Mouse (Mus musculus): ENCODE data around the gene Acap1. TPM values are rescaled to one million over a fixed set of nuclear protein-coding genes. Genes with fewer than 3 reads are reported as not detected.

The Acap1 gene
- 190 TPM for polyA plus RNA-seq (2015; fragmentation: Illumina TruSeq; extraction: RNeasy Lipid Tissue Mini Kit (QIAGEN cat#74804); ENCODE audit: insufficient read depth, low replicate concordance)

GRCm38 (mm10) chr11:69895291-69895690 is at the start of gene Acap1:
Gene Acap1 (minus strand): TSS chr11:69895539.

GRCm38 (mm10) chr11:69935137-69935879 is 40.0 kb upstream of the Acap1 start, which contains the start of gene Ybx2:
Gene Ybx2 (plus strand): TSS chr11:69935796.

GRCm38 (mm10) chr11:69921114-69922011 is 26.0 kb upstream of the Acap1 start, which contains the start of gene Eif5a:
Gene Eif5a (minus strand): TSS chr11:69921958.

GRCm38 (mm10) chr11:69913554-69914371 is 18.4 kb upstream of the Acap1 start, which contains the start of gene Gps2:
Gene Gps2 (plus strand): TSS chr11:69913888.

GRCm38 (mm10) chr11:69900471-69901405 is 5.4 kb upstream of the Acap1 start, which contains the start of the genes 2810408A11Rik and Neurl4:
Gene 2810408A11Rik (minus strand): TSS chr11:69900987.
Gene Neurl4 (plus strand): TSS chr11:69901072.

GRCm38 (mm10) chr11:69880853-69881603 is 14.3 kb downstream of the Acap1 start, which contains the start of gene Kctd11:
Gene Kctd11 (minus strand): TSS chr11:69881406.

GRCm38 (mm10) chr11:69877878-69878277 is 17.5 kb downstream of the Acap1 start, which contains the start of gene Tmem95:
Gene Tmem95 (minus strand): TSS chr11:69878018.

GRCm38 (mm10) chr11:69858113-69858998 is 37.0 kb downstream of the Acap1 start, which contains the start of gene Tnk1:
Gene Tnk1 (minus strand): TSS chr11:69858730.

GRCm38 (mm10) chr11:69846198-69846680 is 49.1 kb downstream of the Acap1 start, which contains the start of gene Plscr3:
Gene Plscr3 (plus strand): TSS chr11:69846376.

GRCm38 (mm10) chr11:69837952-69838713 is 57.2 kb downstream of the Acap1 start, which contains the start of gene Tmem256:
Gene Tmem256 (plus strand): TSS chr11:69838514.

GRCm38 (mm10) chr11:69837604-69837951 is 57.8 kb downstream of the Acap1 start, which contains the start of gene Nlgn2:
Gene Nlgn2 (minus strand): TSS chr11:69837784.

Other genes with a start within 250 kb of the Acap1 start
- not detected for gene Sox15, start 240.2 kb downstream of the Acap1 start, polyA plus RNA-seq (2015; fragmentation: Illumina TruSeq; extraction: RNeasy Lipid Tissue Mini Kit (QIAGEN cat#74804); ENCODE audit: insufficient read depth, low replicate concordance)
- 58.3 TPM for gene Mpdu1, start 232.9 kb downstream of the Acap1 start, polyA plus RNA-seq (2015; fragmentation: Illumina TruSeq; extraction: RNeasy Lipid Tissue Mini Kit (QIAGEN cat#74804); ENCODE audit: insufficient read depth, low replicate concordance)
- 75.0 TPM for gene Cd68, start 229.4 kb downstream of the Acap1 start, polyA plus RNA-seq (2015; fragmentation: Illumina TruSeq; extraction: RNeasy Lipid Tissue Mini Kit (QIAGEN cat#74804); ENCODE audit: insufficient read depth, low replicate concordance)
- gene Eif4a1, start 223.1 kb downstream of the Acap1 start, polyA plus RNA-seq (2015; fragmentation: Illumina TruSeq; extraction: RNeasy Lipid Tissue Mini Kit (QIAGEN cat#74804); ENCODE audit: insufficient read depth, low replicate concordance): 820 TPM
- gene Senp3, start 213.5 kb downstream of the Acap1 start, polyA plus RNA-seq (2015; fragmentation: Illumina TruSeq; extraction: RNeasy Lipid Tissue Mini Kit (QIAGEN cat#74804); ENCODE audit: insufficient read depth, low replicate concordance): 194 TPM
- 17.3 TPM for gene Tnfsf13, start 209.8 kb downstream of the Acap1 start, polyA plus RNA-seq (2015; fragmentation: Illumina TruSeq; extraction: RNeasy Lipid Tissue Mini Kit (QIAGEN cat#74804); ENCODE audit: insufficient read depth, low replicate concordance)
- gene Tnfsf12, start 199.7 kb downstream of the Acap1 start, polyA plus RNA-seq (2015; fragmentation: Illumina TruSeq; extraction: RNeasy Lipid Tissue Mini Kit (QIAGEN cat#74804); ENCODE audit: insufficient read depth, low replicate concordance): 12.0 TPM
- gene Tnfsfm13, start 199.4 kb downstream of the Acap1 start, polyA plus RNA-seq (2015; fragmentation: Illumina TruSeq; extraction: RNeasy Lipid Tissue Mini Kit (QIAGEN cat#74804); ENCODE audit: insufficient read depth, low replicate concordance): 7.2 TPM
- 121 TPM for gene Polr2a, start 136.9 kb downstream of the Acap1 start, polyA plus RNA-seq (2015; fragmentation: Illumina TruSeq; extraction: RNeasy Lipid Tissue Mini Kit (QIAGEN cat#74804); ENCODE audit: insufficient read depth, low replicate concordance)
- gene Slc35g3, start 133.6 kb downstream of the Acap1 start, polyA plus RNA-seq (2015; fragmentation: Illumina TruSeq; extraction: RNeasy Lipid Tissue Mini Kit (QIAGEN cat#74804); ENCODE audit: insufficient read depth, low replicate concordance): not detected
- 27.8 TPM for gene Zbtb4, start 129.6 kb downstream of the Acap1 start, polyA plus RNA-seq (2015; fragmentation: Illumina TruSeq; extraction: RNeasy Lipid Tissue Mini Kit (QIAGEN cat#74804); ENCODE audit: insufficient read depth, low replicate concordance)
- gene Chrnb1, start 99.6 kb downstream of the Acap1 start, polyA plus RNA-seq (2015; fragmentation: Illumina TruSeq; extraction: RNeasy Lipid Tissue Mini Kit (QIAGEN cat#74804); ENCODE audit: insufficient read depth, low replicate concordance): 10.8 TPM
- 2.2 TPM for gene Fgf11, start 93.7 kb downstream of the Acap1 start, polyA plus RNA-seq (2015; fragmentation: Illumina TruSeq; extraction: RNeasy Lipid Tissue Mini Kit (QIAGEN cat#74804); ENCODE audit: insufficient read depth, low replicate concordance)
- gene Tmem102, start 89.9 kb downstream of the Acap1 start, polyA plus RNA-seq (2015; fragmentation: Illumina TruSeq; extraction: RNeasy Lipid Tissue Mini Kit (QIAGEN cat#74804); ENCODE audit: insufficient read depth, low replicate concordance): not detected
- not detected for gene Gm39566, start 80.2 kb downstream of the Acap1 start, polyA plus RNA-seq (2015; fragmentation: Illumina TruSeq; extraction: RNeasy Lipid Tissue Mini Kit (QIAGEN cat#74804); ENCODE audit: insufficient read depth, low replicate concordance)
- not detected for gene Spem2, start 77.1 kb downstream of the Acap1 start, polyA plus RNA-seq (2015; fragmentation: Illumina TruSeq; extraction: RNeasy Lipid Tissue Mini Kit (QIAGEN cat#74804); ENCODE audit: insufficient read depth, low replicate concordance)
- not detected for gene Spem1, start 73.4 kb downstream of the Acap1 start, polyA plus RNA-seq (2015; fragmentation: Illumina TruSeq; extraction: RNeasy Lipid Tissue Mini Kit (QIAGEN cat#74804); ENCODE audit: insufficient read depth, low replicate concordance)
- gene Nlgn2, start 57.8 kb downstream of the Acap1 start, polyA plus RNA-seq (2015; fragmentation: Illumina TruSeq; extraction: RNeasy Lipid Tissue Mini Kit (QIAGEN cat#74804); ENCODE audit: insufficient read depth, low replicate concordance): 4.4 TPM
- 87.3 TPM for gene Tmem256, start 57.0 kb downstream of the Acap1 start, polyA plus RNA-seq (2015; fragmentation: Illumina TruSeq; extraction: RNeasy Lipid Tissue Mini Kit (QIAGEN cat#74804); ENCODE audit: insufficient read depth, low replicate concordance)
- 11.9 TPM for gene Plscr3, start 49.2 kb downstream of the Acap1 start, polyA plus RNA-seq (2015; fragmentation: Illumina TruSeq; extraction: RNeasy Lipid Tissue Mini Kit (QIAGEN cat#74804); ENCODE audit: insufficient read depth, low replicate concordance)
- 0.26 TPM for gene Tnk1, start 36.8 kb downstream of the Acap1 start, polyA plus RNA-seq (2015; fragmentation: Illumina TruSeq; extraction: RNeasy Lipid Tissue Mini Kit (QIAGEN cat#74804); ENCODE audit: insufficient read depth, low replicate concordance)
- gene Tmem95, start 17.5 kb downstream of the Acap1 start, polyA plus RNA-seq (2015; fragmentation: Illumina TruSeq; extraction: RNeasy Lipid Tissue Mini Kit (QIAGEN cat#74804); ENCODE audit: insufficient read depth, low replicate concordance): not detected
- 4.5 TPM for gene Kctd11, start 14.1 kb downstream of the Acap1 start, polyA plus RNA-seq (2015; fragmentation: Illumina TruSeq; extraction: RNeasy Lipid Tissue Mini Kit (QIAGEN cat#74804); ENCODE audit: insufficient read depth, low replicate concordance)
- 3.1 TPM for gene 2810408A11Rik, start 5.4 kb upstream of the Acap1 start, polyA plus RNA-seq (2015; fragmentation: Illumina TruSeq; extraction: RNeasy Lipid Tissue Mini Kit (QIAGEN cat#74804); ENCODE audit: insufficient read depth, low replicate concordance)
- gene Neurl4, start 5.5 kb upstream of the Acap1 start, polyA plus RNA-seq (2015; fragmentation: Illumina TruSeq; extraction: RNeasy Lipid Tissue Mini Kit (QIAGEN cat#74804); ENCODE audit: insufficient read depth, low replicate concordance): 19.6 TPM
- 80.2 TPM for gene Gps2, start 18.3 kb upstream of the Acap1 start, polyA plus RNA-seq (2015; fragmentation: Illumina TruSeq; extraction: RNeasy Lipid Tissue Mini Kit (QIAGEN cat#74804); ENCODE audit: insufficient read depth, low replicate concordance)
- 389 TPM for gene Eif5a, start 26.4 kb upstream of the Acap1 start, polyA plus RNA-seq (2015; fragmentation: Illumina TruSeq; extraction: RNeasy Lipid Tissue Mini Kit (QIAGEN cat#74804); ENCODE audit: insufficient read depth, low replicate concordance)
- gene Ybx2, start 40.3 kb upstream of the Acap1 start, polyA plus RNA-seq (2015; fragmentation: Illumina TruSeq; extraction: RNeasy Lipid Tissue Mini Kit (QIAGEN cat#74804); ENCODE audit: insufficient read depth, low replicate concordance): 0.41 TPM
- gene Slc2a4, start 52.6 kb upstream of the Acap1 start, polyA plus RNA-seq (2015; fragmentation: Illumina TruSeq; extraction: RNeasy Lipid Tissue Mini Kit (QIAGEN cat#74804); ENCODE audit: insufficient read depth, low replicate concordance): 1.2 TPM
- gene Cldn7, start 69.2 kb upstream of the Acap1 start, polyA plus RNA-seq (2015; fragmentation: Illumina TruSeq; extraction: RNeasy Lipid Tissue Mini Kit (QIAGEN cat#74804); ENCODE audit: insufficient read depth, low replicate concordance): 0.72 TPM
- 106 TPM for gene Ctdnep1, start 85.6 kb upstream of the Acap1 start, polyA plus RNA-seq (2015; fragmentation: Illumina TruSeq; extraction: RNeasy Lipid Tissue Mini Kit (QIAGEN cat#74804); ENCODE audit: insufficient read depth, low replicate concordance)
- gene Elp5, start 87.0 kb upstream of the Acap1 start, polyA plus RNA-seq (2015; fragmentation: Illumina TruSeq; extraction: RNeasy Lipid Tissue Mini Kit (QIAGEN cat#74804); ENCODE audit: insufficient read depth, low replicate concordance): 46.5 TPM
- 492 TPM for gene Gabarap, start 95.6 kb upstream of the Acap1 start, polyA plus RNA-seq (2015; fragmentation: Illumina TruSeq; extraction: RNeasy Lipid Tissue Mini Kit (QIAGEN cat#74804); ENCODE audit: insufficient read depth, low replicate concordance)
- gene Phf23, start 100.2 kb upstream of the Acap1 start, polyA plus RNA-seq (2015; fragmentation: Illumina TruSeq; extraction: RNeasy Lipid Tissue Mini Kit (QIAGEN cat#74804); ENCODE audit: insufficient read depth, low replicate concordance): 67.0 TPM
- gene Dvl2, start 105.1 kb upstream of the Acap1 start, polyA plus RNA-seq (2015; fragmentation: Illumina TruSeq; extraction: RNeasy Lipid Tissue Mini Kit (QIAGEN cat#74804); ENCODE audit: insufficient read depth, low replicate concordance): 9.8 TPM
- gene Acadvl, start 119.9 kb upstream of the Acap1 start, polyA plus RNA-seq (2015; fragmentation: Illumina TruSeq; extraction: RNeasy Lipid Tissue Mini Kit (QIAGEN cat#74804); ENCODE audit: insufficient read depth, low replicate concordance): 41.9 TPM
- gene Dlg4, start 121.4 kb upstream of the Acap1 start, polyA plus RNA-seq (2015; fragmentation: Illumina TruSeq; extraction: RNeasy Lipid Tissue Mini Kit (QIAGEN cat#74804); ENCODE audit: insufficient read depth, low replicate concordance): 9.5 TPM
- gene Asgr1, start 158.5 kb upstream of the Acap1 start, polyA plus RNA-seq (2015; fragmentation: Illumina TruSeq; extraction: RNeasy Lipid Tissue Mini Kit (QIAGEN cat#74804); ENCODE audit: insufficient read depth, low replicate concordance): not detected
- gene Asgr2, start 197.1 kb upstream of the Acap1 start, polyA plus RNA-seq (2015; fragmentation: Illumina TruSeq; extraction: RNeasy Lipid Tissue Mini Kit (QIAGEN cat#74804); ENCODE audit: insufficient read depth, low replicate concordance): 0.68 TPM
- 2.1 TPM for gene Mgl2, start 234.8 kb upstream of the Acap1 start, polyA plus RNA-seq (2015; fragmentation: Illumina TruSeq; extraction: RNeasy Lipid Tissue Mini Kit (QIAGEN cat#74804); ENCODE audit: insufficient read depth, low replicate concordance)